Comparison of ENCODE assay signal across 16 mouse cellular contexts in the genomic region with DNA sequence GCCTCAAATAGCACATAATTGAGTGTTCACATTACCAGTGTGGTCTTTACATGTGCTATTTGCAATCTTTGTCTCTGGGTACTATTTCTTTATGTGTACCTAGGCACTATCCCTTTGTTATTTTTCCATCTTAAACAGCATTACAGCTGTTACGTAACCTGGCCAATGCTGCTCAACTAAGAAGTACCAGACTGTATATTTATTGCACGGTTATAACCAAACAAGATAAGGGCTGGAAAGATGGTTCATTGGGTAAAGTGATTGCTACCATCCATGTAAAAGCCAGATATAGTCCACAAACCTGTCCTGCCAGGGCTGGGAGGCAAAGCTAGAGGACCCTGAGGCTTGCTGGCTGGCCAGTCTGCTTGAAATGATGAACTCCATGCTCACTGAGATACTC.
"Had no signal": no experiment of that assay in that cellular context is flagged by ENCODE, and none has a peak within 500 bp of the region (broad histone marks: within the 10 kb centered on the region; RNA-seq: fewer than 3 reads in every experiment).

No protein-coding gene starts in this region.

- H3K9ac ChIP-seq: neural tube, embryonic 13.5 days; neural tube, embryonic 15.5 days; stomach, embryonic 15.5 days had no signal

- H3K27me3 ChIP-seq: neural tube, embryonic 13.5 days; neural tube, embryonic 15.5 days; stomach, embryonic 15.5 days had no signal

- H3K9me3 ChIP-seq: neural tube, embryonic 13.5 days; neural tube, embryonic 15.5 days; stomach, embryonic 15.5 days had no signal

- H3K36me3 ChIP-seq: neural tube, embryonic 13.5 days; neural tube, embryonic 15.5 days; stomach, embryonic 15.5 days had no signal

- DNase-seq: retina, postnatal 1 day; right cerebral cortex, adult 18-20 months; right cerebral cortex, postnatal 14 days; right cerebral cortex, postnatal 25 days; right cerebral cortex, postnatal 4 days; spleen, adult 18-20 months; thymus, adult 18-20 months; thymus, adult 2 months; thymus, postnatal 14 days; thymus, postnatal 25 days; thymus, postnatal 36 days; thymus, postnatal 4 days had no signal

- H3K4me3 ChIP-seq: neural tube, embryonic 13.5 days; neural tube, embryonic 15.5 days; stomach, embryonic 15.5 days had no signal

- H3K4me2 ChIP-seq: neural tube, embryonic 13.5 days; neural tube, embryonic 15.5 days; stomach, embryonic 15.5 days had no signal

- H3K4me1 ChIP-seq: neural tube, embryonic 13.5 days; neural tube, embryonic 15.5 days; stomach, embryonic 15.5 days had no signal

- H3K27ac ChIP-seq: neural tube, embryonic 13.5 days; neural tube, embryonic 15.5 days; stomach, embryonic 15.5 days; stomach, postnatal 0 days had no signal
